Mouse (Mus musculus) liver, embryonic 11.5 days (tissue): ENCODE data around the gene Tinagl1. TPM values are rescaled to one million over a fixed set of nuclear protein-coding genes. Genes with fewer than 3 reads are reported as not detected.
A peak's percentile ranks its signal among the peaks of the same experiment; 100 is the strongest.

Experiments used
- ATAC-seq: fragments of 200-750 bp; cut with Nextera tagmentation; replicated peaks from 2 replicates; pipeline ENCODE4 v1.8.0; 2017; ENCODE audit warnings: moderate number of reproducible peaks, mild to moderate bottlenecking, moderate TSS enrichment, moderate library complexity; ENCODE audit not compliant: low FRiP score
- DNase-seq: peaks from one replicate; pipeline ENCODE4 v3.0.0-alpha.2; 2017; ENCODE audit warnings: low spot score
- H3K27ac ChIP-seq: fragments of 300-500 bp; sonication (generic); 2 replicates; pipeline ENCODE4 v1.5.1; 2014; ENCODE audit warnings: mild to moderate bottlenecking, low read depth, low read length, control low read depth
- H3K27me3 ChIP-seq: fragments of 300-500 bp; sonication (generic); replicated peaks from 2 replicates; pipeline ENCODE4 v1.6.1; 2014; ENCODE audit warnings: low read length, mixed read lengths; ENCODE audit not compliant: control insufficient read depth, insufficient read depth
- H3K36me3 ChIP-seq: fragments of 300-500 bp; sonication (generic); 2 replicates; pipeline ENCODE4 v1.6.1; 2014; ENCODE audit warnings: mild to moderate bottlenecking, low read length, moderate library complexity, mixed read lengths; ENCODE audit not compliant: control insufficient read depth, insufficient read depth
- H3K4me1 ChIP-seq: fragments of 300-500 bp; sonication (generic); replicated peaks from 2 replicates; pipeline ENCODE4 v1.6.1; 2014; ENCODE audit warnings: low read length, mixed read lengths; ENCODE audit not compliant: control insufficient read depth, insufficient read depth
- H3K4me2 ChIP-seq: fragments of 300-500 bp; sonication (generic); 2 replicates; pipeline ENCODE4 v1.6.1; 2014; ENCODE audit warnings: mild to moderate bottlenecking, control low read depth, moderate library complexity
- H3K4me3 ChIP-seq: fragments of 300-500 bp; sonication (generic); 2 replicates; pipeline ENCODE4 v1.5.1; 2014; ENCODE audit warnings: low read depth, low read length, control low read depth
- H3K9ac ChIP-seq: fragments of 300-500 bp; sonication (generic); 2 replicates; pipeline ENCODE4 v1.6.1; 2014; ENCODE audit warnings: low read depth, low read length, control low read depth
- H3K9me3 ChIP-seq: fragments of 300-500 bp; sonication (generic); 2 replicates; pipeline ENCODE4 v1.6.1; 2016; ENCODE audit warnings: low read length, inconsistent platforms, mixed read lengths; ENCODE audit not compliant: control insufficient read depth
- WGBS: fragments of 180-500 bp; shearing (Covaris S2); extraction: QIAGEN DNeasy Blood & Tissue Kit; methylation state at CpG from one replicate; pipeline ENCODE4 v1.1.7; 2014; 5-methylcytosine and 5-hydroxymethylcytosine counted together
- polyA plus RNA-seq: library from polyadenylated mRNA; unstranded; fragments of >200 nt; fragmentation: Nextera tagmentation; extraction: Ambion mirVana; gene quantifications from 2 replicates; pipeline ENCODE4 v1.2.1, GENCODE M21; 2014

The Tinagl1 gene
- polyA plus RNA-seq, 1 experiment from 2014 or later = 16.1 TPM

GRCm38 (mm10) chr4:130148405-130148804 is 26.5 kb downstream of the Tinagl1 start:
- ATAC-seq (no peak), DNase-seq (no peak)
- Histone ChIP-seq H3K4me2 (no peak overlapping the region), H3K4me3 (no peak overlapping the region), H3K27ac (no peak overlapping the region), H3K9me3 (no peaks in the 10 kb centered on the region), H3K9ac (no peak overlapping the region), H3K36me3 (no peaks in the 10 kb centered on the region), H3K27me3 (peaks cover 29% of the 10 kb centered on the region), H3K4me1 (no peaks in the 10 kb centered on the region)
- 64% methylated on average over 10 of the region's 10 CpGs for WGBS

DNA sequence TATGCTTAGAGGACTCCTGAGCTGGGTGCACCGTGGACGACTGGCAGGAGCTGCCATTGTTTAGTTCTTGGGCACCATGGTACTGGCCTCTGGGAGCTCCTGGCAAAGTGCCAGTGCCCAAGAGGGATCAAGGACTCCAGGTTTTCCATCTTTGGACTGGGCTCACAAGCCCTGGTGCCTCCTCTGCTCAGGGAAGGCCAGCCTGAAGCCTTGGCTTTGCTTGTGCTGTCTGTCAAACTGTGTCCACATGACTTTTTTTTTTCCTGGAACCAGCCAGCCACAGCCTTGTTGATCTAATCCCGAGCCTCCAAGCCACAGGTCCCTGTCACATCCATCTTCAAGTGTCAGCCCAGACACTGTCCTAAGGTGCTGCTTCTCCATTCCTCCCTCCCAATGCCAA is 33.1 kb downstream of the Tinagl1 start:
- Histone ChIP-seq H3K36me3 (no peaks in the 10 kb centered on the region), H3K9ac (no peak overlapping the region), H3K4me3 (no peak overlapping the region), H3K27ac (no peak overlapping the region), H3K4me2 (no peak overlapping the region), H3K9me3 (no peaks in the 10 kb centered on the region), H3K27me3 (peaks cover 55% of the 10 kb centered on the region), H3K4me1 (peaks cover 6% of the 10 kb centered on the region)
- no peak for ATAC-seq
- DNase-seq = no peak
- 49% methylated on average over 3 of the region's 3 CpGs for WGBS

- Histone ChIP-seq H3K27me3 (peaks cover 55% of the 10 kb centered on the region), H3K36me3 (no peaks in the 10 kb centered on the region)
- no peak for ATAC-seq
These were observed 33.9 kb downstream of the Tinagl1 start for GRCm38 (mm10) chr4:130140992-130141402.

DNA sequence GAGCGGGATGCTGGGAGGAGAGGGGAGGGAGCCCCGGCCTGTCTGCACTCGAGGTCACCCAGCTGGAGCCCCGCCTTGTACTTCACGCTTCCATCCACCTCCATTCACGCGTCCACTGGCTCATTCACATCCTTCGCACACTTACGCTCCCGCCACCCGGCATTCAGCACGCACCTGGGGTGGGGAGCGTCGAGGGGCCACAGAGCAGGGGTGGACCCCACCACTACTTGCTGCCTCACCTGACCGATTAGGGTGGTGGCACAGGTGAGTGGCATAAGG is 35.8 kb downstream of the Tinagl1 start, which contains the start of gene Hcrtr1:
Hcrtr1 (minus strand) TSS at position 146 of the 279 bp plus-strand sequence.
- peaks cover 6% of the 10 kb centered on the region for H3K4me1 ChIP-seq
- H3K36me3 ChIP-seq = no peaks in the 10 kb centered on the region
- ATAC-seq (no peak), DNase-seq (no peak)
- peak within 1 kb of the TSS; percentile 52 for H3K4me2 ChIP-seq
- H3K9ac ChIP-seq = no peak within 1 kb of the TSS
- WGBS = 4% methylated on average over 15 of the region's 15 CpGs
- H3K27ac ChIP-seq = no peak within 1 kb of the TSS
- H3K4me3 ChIP-seq = peak within 1 kb of the TSS; percentile 32
- no peaks in the 10 kb centered on the region for H3K9me3 ChIP-seq
- peaks cover 62% of the 10 kb centered on the region for H3K27me3 ChIP-seq

More at GRCm38 (mm10) chr4:130140992-130141402, 33.9 kb downstream of the Tinagl1 start:
- H3K4me3 ChIP-seq = no peak overlapping the region
- H3K9me3 ChIP-seq = no peaks in the 10 kb centered on the region
- WGBS = 56% methylated on average over 9 of the region's 9 CpGs
- DNase-seq = no peak
- peaks cover 6% of the 10 kb centered on the region for H3K4me1 ChIP-seq
- H3K27ac ChIP-seq = no peak overlapping the region
- H3K4me2 ChIP-seq = no peak overlapping the region
- H3K9ac ChIP-seq = no peak overlapping the region

GRCm38 (mm10) chr4:130138441-130139213 is 36.3 kb downstream of the Tinagl1 start:
- no peak overlapping the region for H3K9ac ChIP-seq
- H3K4me1 ChIP-seq = peaks cover 6% of the 10 kb centered on the region
- no peak; the same call in 1 of the 2 replicates for ATAC-seq
- no peaks in the 10 kb centered on the region for H3K9me3 ChIP-seq
- peak overlapping the region; percentile 32 for H3K4me3 ChIP-seq
- DNase-seq = peak; percentile 77
- peak overlapping the region; percentile 52 for H3K4me2 ChIP-seq
- peaks cover 62% of the 10 kb centered on the region for H3K27me3 ChIP-seq
- no peak overlapping the region for H3K27ac ChIP-seq
- no peaks in the 10 kb centered on the region for H3K36me3 ChIP-seq
- 1% methylated on average over 54 of the region's 57 CpGs for WGBS

DNA sequence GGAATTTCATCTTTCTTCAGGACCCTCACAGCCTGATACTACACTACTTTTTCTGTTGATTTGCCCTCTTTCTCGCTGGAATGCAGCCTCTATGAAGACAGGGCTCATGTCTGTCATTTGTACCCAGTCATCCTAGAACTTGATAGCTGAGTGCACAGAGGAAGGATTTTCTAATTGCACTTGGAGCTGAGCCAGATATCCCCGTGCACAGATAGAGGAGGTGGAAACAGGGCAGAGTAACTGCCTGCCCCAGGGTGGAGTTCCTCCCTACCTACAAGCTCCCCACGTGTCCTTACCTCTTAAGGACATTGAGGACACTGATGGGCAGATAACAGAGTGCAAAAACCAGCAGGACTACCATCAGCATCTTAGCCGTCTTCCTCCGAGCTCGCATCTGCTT is 41.5 kb downstream of the Tinagl1 start:
- ATAC-seq (no peak), DNase-seq (no peak)
- Histone ChIP-seq H3K4me1 (peaks cover 3% of the 10 kb centered on the region; the same call in 1 of the 2 replicates), H3K4me2 (no peak overlapping the region), H3K4me3 (no peak overlapping the region), H3K9ac (no peak overlapping the region), H3K36me3 (no peaks in the 10 kb centered on the region), H3K9me3 (no peaks in the 10 kb centered on the region), H3K27ac (no peak overlapping the region), H3K27me3 (peaks cover 19% of the 10 kb centered on the region)
- 54% methylated on average over 6 of the region's 6 CpGs for WGBS

GRCm38 (mm10) chr4:130131448-130132105 is 43.3 kb downstream of the Tinagl1 start:
- no peak for DNase-seq
- peaks cover 3% of the 10 kb centered on the region; the same call in 1 of the 2 replicates for H3K4me1 ChIP-seq
- no peak overlapping the region for H3K27ac ChIP-seq
- H3K4me3 ChIP-seq = no peak overlapping the region
- no peak overlapping the region for H3K9ac ChIP-seq
- H3K4me2 ChIP-seq = no peak overlapping the region
- H3K9me3 ChIP-seq = no peaks in the 10 kb centered on the region
- peaks cover 7% of the 10 kb centered on the region for H3K27me3 ChIP-seq
- H3K36me3 ChIP-seq = no peaks in the 10 kb centered on the region; the same call in 1 of the 2 replicates
- WGBS = 81% methylated on average over 7 of the region's 7 CpGs
- ATAC-seq = no peak

GRCm38 (mm10) chr4:130130641-130131350 is 44.1 kb downstream of the Tinagl1 start:
- no peak for ATAC-seq

More at GRCm38 (mm10) chr4:130130641-130131350, 44.1 kb downstream of the Tinagl1 start:
- no peak overlapping the region for H3K27ac ChIP-seq
- H3K27me3 ChIP-seq = peaks cover 7% of the 10 kb centered on the region; the same call in 1 of the 2 replicates
- no peak overlapping the region for H3K4me3 ChIP-seq
- H3K4me1 ChIP-seq = peaks cover 3% of the 10 kb centered on the region; the same call in 1 of the 2 replicates
- H3K4me2 ChIP-seq = no peak overlapping the region
- H3K9ac ChIP-seq = no peak overlapping the region
- DNase-seq = no peak
- H3K36me3 ChIP-seq = peaks cover 2% of the 10 kb centered on the region; the same call in 1 of the 2 replicates
- H3K9me3 ChIP-seq = no peaks in the 10 kb centered on the region
- whole genome bisulfite sequencing = 63% methylated on average over 13 of the region's 13 CpGs
